Mouse (Mus musculus) ES-E14 (cell line): ENCODE measurements at regions not wholly inside any gene's neighbourhood (a gene's known extent, or its start where the extent isn't known, plus 50 kb on each side); places are given as distances from the start of the nearest gene placed in this dataset.

Experiments used
- DNase-seq: peaks from one replicate; pipeline ENCODE4 v3.0.0-alpha.2; 2013; ENCODE audit warnings: low read depth, low spot score
- H3K27ac ChIP-seq: 2 replicates; pipeline ENCODE4 v1.5.1; 2012; ENCODE audit warnings: low read depth, mild to moderate bottlenecking, low read length, moderate library complexity, mixed read lengths; ENCODE audit not compliant: poor library complexity, insufficient read depth, severe bottlenecking
- H3K36me3 ChIP-seq: 2 replicates; pipeline ENCODE4 v1.6.1; 2012; ENCODE audit warnings: mild to moderate bottlenecking, low read length, moderate library complexity, mixed read lengths; ENCODE audit not compliant: control insufficient read depth, poor library complexity, insufficient read depth, severe bottlenecking
- H3K4me1 ChIP-seq, 2 experiments: fragments of 150-350 bp in 1 of 2; sonication (generic) in 1 of 2; 2 replicates each; pipeline ENCODE4 v1.6.1; 2012; ENCODE audit warnings: low read length in 2 of 2, mild to moderate bottlenecking in 1 of 2, mixed read lengths in 1 of 2; ENCODE audit not compliant: control insufficient read depth in 2 of 2, insufficient read depth in 2 of 2, poor library complexity in 1 of 2
- H3K4me3 ChIP-seq, 2 experiments: fragments of 150-350 bp in 1 of 2; sonication (generic) in 1 of 2; 2 replicates each; pipeline ENCODE4 v1.5.1; 2012; ENCODE audit warnings: low read length in 2 of 2, low read depth in 1 of 2, mild to moderate bottlenecking in 1 of 2, mixed read lengths in 1 of 2; ENCODE audit not compliant: insufficient read depth in 1 of 2, poor library complexity in 1 of 2, severe bottlenecking in 1 of 2
- H3K9ac ChIP-seq: 2 replicates; pipeline ENCODE4 v1.6.1; 2012; ENCODE audit warnings: low read depth, mild to moderate bottlenecking, low read length, mixed read lengths; ENCODE audit not compliant: poor library complexity, insufficient read depth, severe bottlenecking
- H3K9me3 ChIP-seq: fragments of 150-350 bp; sonication (generic); 2 replicates; pipeline ENCODE4 v1.6.1; 2012; ENCODE audit warnings: low read depth, mild to moderate bottlenecking, low read length; ENCODE audit not compliant: control insufficient read depth, insufficient read depth
- CHD2 ChIP-seq: IDR thresholded peaks from 2 replicates; pipeline ENCODE4 v1.6.1; 2014; ENCODE audit warnings: mild to moderate bottlenecking, low read depth, low read length, inconsistent platforms
- HCFC1 ChIP-seq: IDR thresholded peaks from 2 replicates; pipeline ENCODE4 v1.6.1; 2012; ENCODE audit warnings: low read length, inconsistent platforms, borderline replicate concordance; ENCODE audit not compliant: insufficient read depth
- MAFK ChIP-seq: IDR thresholded peaks from 2 replicates; pipeline ENCODE4 v1.6.1; 2014; ENCODE audit warnings: mild to moderate bottlenecking, low read depth, low read length, inconsistent platforms; ENCODE audit not compliant: insufficient read depth
- ZC3H11A ChIP-seq: IDR thresholded peaks from 2 replicates; pipeline ENCODE4 v1.6.1; 2012; ENCODE audit warnings: low read depth, mild to moderate bottlenecking, inconsistent platforms, low read length, borderline replicate concordance
- ZNF384 ChIP-seq: IDR thresholded peaks from 2 replicates; pipeline ENCODE4 v1.6.1; 2012; ENCODE audit warnings: low read depth, low read length, inconsistent platforms
- in situ Hi-C, 2 experiments: fragments of 600-800 bp; cut with MboI; formaldehyde crosslinking; loops; one replicate each; pipeline ENCODE4 v1.15.1; 2025; ENCODE audit warnings: low sequenced_read_pairs in 2 of 2, inconsistent platforms in 1 of 2; ENCODE audit not compliant: unreplicated experiment in 2 of 2

DNA sequence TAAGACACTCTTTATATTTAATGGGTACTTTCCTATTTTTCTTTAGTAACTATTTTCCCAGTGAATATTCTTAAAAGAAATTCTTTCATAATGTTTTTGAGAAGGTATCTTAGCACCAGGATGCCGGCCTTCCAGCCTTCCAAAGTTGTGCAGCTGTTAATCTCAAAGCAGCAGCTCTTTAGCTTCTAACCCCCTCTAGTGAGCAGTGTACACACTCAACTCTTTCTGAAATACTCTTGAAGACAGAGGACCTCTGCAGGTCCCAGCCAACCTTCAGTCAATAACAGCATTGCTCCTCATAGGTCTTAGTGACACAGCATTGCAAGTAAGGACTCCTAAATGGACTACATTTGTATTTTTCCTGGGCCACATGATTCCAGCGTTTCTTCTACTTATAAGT lies 55.2 kb upstream of the Gm34302 start:
- TF ChIP-seq ZNF384, result no peak
- TF ChIP-seq MAFK, result no peak
- TF ChIP-seq ZC3H11A, result no peak
- no peak for TF ChIP-seq HCFC1
- no peak for TF ChIP-seq CHD2
- Histone ChIP-seq H3K9me3 (no peaks in the 10 kb centered on the region), H3K36me3 (no peaks in the 10 kb centered on the region), H3K4me3 (no peak overlapping the region), H3K27ac (no peak overlapping the region), H3K4me1 (no peaks in the 10 kb centered on the region), H3K9ac (no peak overlapping the region)
- DNase-seq, result no peak
- in situ Hi-C loops, result no loop called here

DNA sequence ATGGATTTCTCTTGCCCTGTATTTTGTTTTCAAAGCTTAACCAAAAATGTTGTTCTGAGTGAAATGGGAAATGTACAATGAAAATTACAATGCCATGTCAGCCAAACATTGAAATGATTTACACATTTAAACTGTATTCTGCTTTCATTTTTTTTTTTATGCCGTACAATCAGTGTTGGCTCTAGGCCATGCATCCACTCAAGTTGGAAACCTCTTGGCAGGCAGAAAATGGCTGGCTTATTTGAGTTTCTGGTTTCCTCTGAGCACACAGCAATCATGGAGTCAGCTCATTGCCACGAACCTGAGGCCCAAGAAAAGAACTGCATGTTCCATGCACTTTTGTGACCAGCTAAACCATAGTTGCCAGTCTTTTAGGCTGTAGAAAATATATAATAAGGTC lies 50.5 kb upstream of the Gm34302 start:
- in situ Hi-C loops, result no loop called here
- no peaks in the 10 kb centered on the region for H3K36me3 ChIP-seq
- no peak overlapping the region for H3K9ac ChIP-seq
- H3K9me3 ChIP-seq, result no peaks in the 10 kb centered on the region
- DNase-seq, result no peak
- TF ChIP-seq HCFC1 (no peak), ZC3H11A (no peak), MAFK (no peak), CHD2 (no peak), ZNF384 (no peak)
- no peaks in the 10 kb centered on the region for H3K4me1 ChIP-seq
- no peak overlapping the region for H3K4me3 ChIP-seq
- H3K27ac ChIP-seq, result no peak overlapping the region
